23 mouse cellular contexts compared by ENCODE assay signal in the genomic region with DNA sequence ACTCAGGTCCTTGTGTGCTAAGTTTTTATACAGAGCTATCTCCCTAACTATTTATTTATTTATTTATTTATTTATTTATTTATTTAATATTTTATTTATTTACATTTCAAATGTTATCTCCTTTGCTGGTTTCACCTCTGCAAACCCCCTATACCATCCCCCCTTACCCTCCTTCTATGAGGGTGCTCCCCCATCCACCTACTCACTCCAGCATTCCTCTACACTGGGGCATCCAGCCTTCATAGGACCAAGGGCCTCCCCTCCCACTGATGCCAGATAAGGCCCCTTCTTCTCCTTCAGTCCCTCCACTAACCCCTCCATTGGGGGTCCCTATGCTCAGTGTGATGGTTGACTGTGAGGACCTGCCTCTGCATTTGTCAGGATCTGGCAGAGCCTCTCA.
"Had no signal": no experiment of that assay in that cellular context is flagged by ENCODE, and none has a peak within 500 bp of the region (broad histone marks: within the 10 kb centered on the region; RNA-seq: fewer than 3 reads in every experiment).

No protein-coding gene starts in this region.

- H3K4me1 ChIP-seq: heart, embryonic 12.5 days; intestine, embryonic 15.5 days; limb, embryonic 13.5 days; liver, embryonic 13.5 days; liver, embryonic 15.5 days had no signal

- ATAC-seq: inflammation-experienced regulatory T-cells, adult 6 months; intestine, embryonic 15.5 days; intestine, postnatal 0 days; liver, postnatal 0 days had no signal

- H3K4me3 ChIP-seq: gastrocnemius, adult 2 months; heart, embryonic 12.5 days; intestine, embryonic 15.5 days; layer of hippocampus, adult 2 months; left cerebral cortex, adult 2 months; limb, embryonic 13.5 days; liver, embryonic 13.5 days; liver, embryonic 15.5 days had no signal

- H3K27me3 ChIP-seq: heart, embryonic 12.5 days; intestine, embryonic 15.5 days; limb, embryonic 13.5 days; liver, embryonic 13.5 days; liver, embryonic 15.5 days had no signal

- H3K9ac ChIP-seq: heart, embryonic 12.5 days; intestine, embryonic 15.5 days; limb, embryonic 13.5 days; liver, embryonic 13.5 days; liver, embryonic 15.5 days; liver, postnatal 0 days had no signal

- H3K9me3 ChIP-seq: intestine, embryonic 15.5 days; limb, embryonic 13.5 days; liver, embryonic 13.5 days; liver, embryonic 15.5 days had no signal

- H3K4me2 ChIP-seq: heart, embryonic 12.5 days; intestine, embryonic 15.5 days; limb, embryonic 13.5 days; liver, embryonic 11.5 days; liver, embryonic 13.5 days; liver, embryonic 15.5 days had no signal

- H3K36me3 ChIP-seq: heart, embryonic 12.5 days; intestine, embryonic 15.5 days; limb, embryonic 13.5 days; liver, embryonic 13.5 days; liver, embryonic 15.5 days had no signal

- DNase-seq: gastrocnemius, adult 2 months; gastrocnemius, postnatal 10 days; gastrocnemius, postnatal 25 days; heart, adult 18-20 months; heart, postnatal 10 days; heart, postnatal 4 days; kidney, adult 18-20 months; kidney, adult 8-10 months; kidney, postnatal 10 days; kidney, postnatal 25 days; kidney, postnatal 4 days; liver; liver, embryonic 13.5 days; liver, postnatal 0 days had no signal

- H3K27ac ChIP-seq: gastrocnemius, adult 2 months; intestine, embryonic 15.5 days; layer of hippocampus, adult 2 months; left cerebral cortex, adult 2 months; limb, embryonic 13.5 days; liver, embryonic 13.5 days; liver, embryonic 15.5 days had no signal
